Mouse (Mus musculus): ENCODE measurements around the gene Iqcn. TPM values are rescaled to one million over a fixed set of nuclear protein-coding genes. Genes with fewer than 3 reads are reported as not detected.
A peak's percentile ranks its signal among the peaks of the same experiment; 100 is the strongest.

Iqcn gene
- polyA plus RNA-seq, 1 experiment from 2014 or later: 0.04 TPM

DNA sequence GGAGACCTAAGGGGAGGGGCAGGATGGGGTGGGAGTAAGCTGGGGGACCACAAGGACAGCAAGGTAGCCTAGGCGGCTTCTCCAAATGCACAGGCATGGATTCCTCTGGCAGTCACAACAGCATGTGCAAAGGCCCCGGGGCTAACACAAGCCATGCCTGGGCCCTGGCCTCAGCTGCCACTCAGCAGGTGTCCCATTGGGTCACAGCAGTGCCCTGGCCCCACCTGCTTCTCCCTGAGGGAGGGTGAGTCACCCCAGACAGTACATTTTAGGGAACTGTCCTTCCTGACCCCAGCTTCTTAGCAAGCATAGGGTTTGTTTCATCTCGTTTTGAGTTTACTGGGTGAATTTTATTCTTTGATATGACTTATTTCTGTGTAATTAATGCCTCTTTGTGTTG lies 20.6 kb upstream of the Iqcn start:
- Histone ChIP-seq H3K4me3 (ENCODE audit: low read depth, low read length) (no peak overlapping the region), H3K4me2 (no peak overlapping the region), H3K27ac (ENCODE audit: low read depth, low read length) (no peak overlapping the region), H3K9ac (ENCODE audit: low read length) (no peak overlapping the region; the same call in 1 of the 2 replicates), H3K9me3 (ENCODE audit: control insufficient read depth, low read length) (no peaks in the 10 kb centered on the region), H3K27me3 (ENCODE audit: control insufficient read depth, insufficient read depth, low read length) (no peaks in the 10 kb centered on the region), H3K4me1 (ENCODE audit: control insufficient read depth, insufficient read depth, low read length) (peaks cover 2% of the 10 kb centered on the region; the same call in 1 of the 2 replicates), H3K36me3 (ENCODE audit: control insufficient read depth, insufficient read depth, low read length) (peaks cover 2% of the 10 kb centered on the region; the same call in 1 of the 2 replicates)
- DNase-seq (ENCODE audit: low spot score, missing footprints): no peak
- 67% methylated on average over 3 of the region's 3 CpGs for WGBS
- 0 out of 2 replicates have a peak, but pooled peaks have one; percentile 6 for ATAC-seq (ENCODE audit: low FRiP score)

DNA sequence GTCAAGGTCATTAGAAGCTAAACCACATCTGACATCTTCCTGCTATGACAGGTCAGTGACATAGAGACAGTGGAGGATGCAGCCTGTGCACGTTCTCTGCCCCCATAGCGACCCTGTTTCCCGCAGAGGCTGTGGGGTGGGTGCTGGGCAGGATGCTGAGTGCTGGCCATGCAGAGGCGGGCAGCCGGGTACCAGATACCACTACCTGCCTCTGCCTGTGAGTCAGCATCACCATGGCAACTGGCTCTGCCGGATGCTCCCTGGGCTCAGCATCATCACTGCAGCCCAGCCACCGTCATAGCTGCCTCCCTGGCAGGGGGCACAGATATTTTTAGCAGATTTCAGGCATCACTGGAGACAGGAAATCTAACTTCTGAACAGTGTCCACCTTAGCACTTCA lies 19.0 kb upstream of the Iqcn start:
- WGBS: 55% methylated on average over 7 of the region's 7 CpGs
- peaks cover 2% of the 10 kb centered on the region; the same call in 1 of the 2 replicates for H3K4me1 ChIP-seq (ENCODE audit: control insufficient read depth, insufficient read depth, low read length)
- H3K9me3 ChIP-seq (ENCODE audit: control insufficient read depth, low read length): no peaks in the 10 kb centered on the region
- ATAC-seq (ENCODE audit: low FRiP score) (peak; percentile 20), DNase-seq (ENCODE audit: low spot score, missing footprints) (peak; percentile 82)
- no peaks in the 10 kb centered on the region for H3K36me3 ChIP-seq (ENCODE audit: control insufficient read depth, insufficient read depth, low read length)
- no peak overlapping the region for H3K9ac ChIP-seq (ENCODE audit: low read length)
- no peak overlapping the region for H3K4me2 ChIP-seq
- H3K4me3 ChIP-seq (ENCODE audit: low read depth, low read length): no peak overlapping the region
- H3K27ac ChIP-seq (ENCODE audit: low read depth, low read length): no peak overlapping the region
- no peaks in the 10 kb centered on the region for H3K27me3 ChIP-seq (ENCODE audit: control insufficient read depth, insufficient read depth, low read length)

DNA sequence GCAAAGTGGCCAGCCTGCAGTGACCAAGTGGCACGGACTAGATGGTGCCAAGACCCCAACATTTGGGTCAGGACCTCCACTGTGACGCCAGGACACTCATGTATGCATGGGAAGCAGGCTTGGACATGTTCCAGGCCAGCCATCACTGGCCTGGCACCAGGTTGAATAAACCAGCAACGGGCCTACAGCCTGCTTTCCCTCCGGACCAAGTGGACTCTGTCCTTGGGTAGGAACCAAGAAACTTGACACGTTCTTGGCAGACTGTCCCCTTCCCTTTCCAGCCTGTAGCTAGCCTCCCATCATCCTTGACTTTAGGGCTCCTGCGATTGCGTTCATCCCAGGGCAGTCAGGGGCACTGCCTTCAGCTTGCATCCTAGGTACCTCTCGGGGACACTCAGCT lies 15.7 kb upstream of the Iqcn start:
- H3K27me3 ChIP-seq (ENCODE audit: control insufficient read depth, insufficient read depth, low read length): no peaks in the 10 kb centered on the region
- DNase-seq (ENCODE audit: low spot score, missing footprints) (no peak), ATAC-seq (ENCODE audit: low FRiP score) (no peak)
- H3K9ac ChIP-seq (ENCODE audit: low read length): no peak overlapping the region
- H3K9me3 ChIP-seq (ENCODE audit: control insufficient read depth, low read length): no peaks in the 10 kb centered on the region
- H3K4me1 ChIP-seq (ENCODE audit: control insufficient read depth, insufficient read depth, low read length): peaks cover 16% of the 10 kb centered on the region
- H3K36me3 ChIP-seq (ENCODE audit: control insufficient read depth, insufficient read depth, low read length): no peaks in the 10 kb centered on the region
- no peak overlapping the region for H3K4me2 ChIP-seq
- 88% methylated on average over 8 of the region's 8 CpGs for WGBS
- no peak overlapping the region for H3K27ac ChIP-seq (ENCODE audit: low read depth, low read length)
- no peak overlapping the region for H3K4me3 ChIP-seq (ENCODE audit: low read depth, low read length)

GRCm38 (mm10) chr8:70688136-70688535 lies 15.1 kb upstream of the Iqcn start:
- no peak overlapping the region for H3K4me3 ChIP-seq (ENCODE audit: low read depth, low read length)
- H3K9ac ChIP-seq (ENCODE audit: low read length): no peak overlapping the region
- no peak for ATAC-seq (ENCODE audit: low FRiP score)
- 97% methylated on average over 3 of the region's 3 CpGs for WGBS
- H3K36me3 ChIP-seq (ENCODE audit: control insufficient read depth, insufficient read depth, low read length): no peaks in the 10 kb centered on the region
- H3K4me2 ChIP-seq: no peak overlapping the region
- no peak overlapping the region for H3K27ac ChIP-seq (ENCODE audit: low read depth, low read length)
- no peaks in the 10 kb centered on the region for H3K9me3 ChIP-seq (ENCODE audit: control insufficient read depth, low read length)
- no peak for DNase-seq (ENCODE audit: low spot score, missing footprints)
- H3K27me3 ChIP-seq (ENCODE audit: control insufficient read depth, insufficient read depth, low read length): no peaks in the 10 kb centered on the region
- H3K4me1 ChIP-seq (ENCODE audit: control insufficient read depth, insufficient read depth, low read length): peaks cover 16% of the 10 kb centered on the region

GRCm38 (mm10) chr8:70689892-70690390 lies 13.3 kb upstream of the Iqcn start:
- ATAC-seq (ENCODE audit: low FRiP score): no peak

DNA sequence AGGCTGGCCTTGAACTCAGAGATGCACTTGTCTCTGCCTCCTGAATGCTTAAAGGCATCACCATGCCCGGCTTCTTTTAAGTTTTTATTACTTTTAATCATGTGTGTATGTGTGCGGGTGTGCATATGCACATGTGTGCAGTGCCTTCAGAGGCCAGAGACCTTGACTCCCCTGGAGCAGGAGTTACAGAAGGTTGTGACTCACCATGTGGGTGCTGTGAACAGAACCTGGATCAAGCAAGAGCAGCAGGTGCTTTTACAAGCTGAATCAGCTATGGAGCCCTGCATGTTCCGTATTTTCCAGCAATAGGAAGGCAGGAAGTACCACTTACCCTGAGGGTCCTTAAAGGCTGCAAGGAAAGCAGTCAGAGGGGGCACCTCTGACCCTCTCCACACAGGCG lies 12.0 kb upstream of the Iqcn start:
- H3K36me3 ChIP-seq (ENCODE audit: control insufficient read depth, insufficient read depth, low read length): no peaks in the 10 kb centered on the region
- H3K27me3 ChIP-seq (ENCODE audit: control insufficient read depth, insufficient read depth, low read length): no peaks in the 10 kb centered on the region
- H3K9ac ChIP-seq (ENCODE audit: low read length): peak overlapping the region; percentile 77
- peak overlapping the region; percentile 86 for H3K27ac ChIP-seq (ENCODE audit: low read depth, low read length)
- peaks cover 19% of the 10 kb centered on the region for H3K4me1 ChIP-seq (ENCODE audit: control insufficient read depth, insufficient read depth, low read length)
- peak overlapping the region; percentile 19 for H3K4me3 ChIP-seq (ENCODE audit: low read depth, low read length)
- no peaks in the 10 kb centered on the region for H3K9me3 ChIP-seq (ENCODE audit: control insufficient read depth, low read length)
- no peak for ATAC-seq (ENCODE audit: low FRiP score)
- peak; percentile 89 for DNase-seq (ENCODE audit: low spot score, missing footprints)
- 60% methylated on average over 4 of the region's 4 CpGs for WGBS
- peak overlapping the region; percentile 43 for H3K4me2 ChIP-seq

More at GRCm38 (mm10) chr8:70689892-70690390, 13.3 kb upstream of the Iqcn start:
- WGBS: 81% methylated on average over 5 of the region's 5 CpGs
- no peaks in the 10 kb centered on the region for H3K36me3 ChIP-seq (ENCODE audit: control insufficient read depth, insufficient read depth, low read length)
- H3K4me2 ChIP-seq: no peak overlapping the region
- peaks cover 14% of the 10 kb centered on the region for H3K4me1 ChIP-seq (ENCODE audit: control insufficient read depth, insufficient read depth, low read length)
- H3K27me3 ChIP-seq (ENCODE audit: control insufficient read depth, insufficient read depth, low read length): no peaks in the 10 kb centered on the region
- no peak overlapping the region for H3K4me3 ChIP-seq (ENCODE audit: low read depth, low read length)
- no peak for DNase-seq (ENCODE audit: low spot score, missing footprints)
- H3K9me3 ChIP-seq (ENCODE audit: control insufficient read depth, low read length): no peaks in the 10 kb centered on the region
- no peak overlapping the region for H3K27ac ChIP-seq (ENCODE audit: low read depth, low read length)
- no peak overlapping the region; the same call in 1 of the 2 replicates for H3K9ac ChIP-seq (ENCODE audit: low read length)

DNA sequence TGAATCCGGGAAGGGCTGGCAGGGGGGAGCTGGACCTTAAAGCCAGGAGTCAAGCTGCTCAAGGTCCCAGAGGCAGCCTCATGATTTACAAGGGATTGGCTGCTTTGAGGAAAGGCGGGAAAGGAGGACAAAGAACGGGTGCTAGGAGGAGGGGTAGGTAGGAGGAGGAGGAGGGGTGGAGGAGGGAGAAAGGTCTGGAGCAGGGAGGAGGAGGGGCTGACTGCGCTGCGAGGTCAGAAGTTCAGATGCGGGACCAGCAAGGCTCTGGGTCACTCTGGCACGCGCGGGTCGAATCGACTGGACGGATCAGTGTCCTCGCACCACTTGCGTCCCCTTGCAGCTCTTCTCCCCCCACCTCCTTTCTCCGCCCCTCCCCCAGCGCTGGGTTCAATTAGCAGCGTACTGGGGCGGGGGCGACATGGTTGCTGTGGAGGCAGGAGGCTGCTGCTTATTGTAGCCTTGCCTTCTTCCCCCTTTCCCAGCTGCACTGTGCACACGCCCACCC lies 11.5 kb upstream of the Iqcn start:
- WGBS: 2% methylated on average over 18 of the region's 20 CpGs
- Histone ChIP-seq H3K4me1 (ENCODE audit: control insufficient read depth, insufficient read depth, low read length) (peaks cover 24% of the 10 kb centered on the region), H3K4me2 (peak overlapping the region; percentile 43), H3K4me3 (ENCODE audit: low read depth, low read length) (peak overlapping the region; percentile 19), H3K27ac (ENCODE audit: low read depth, low read length) (peak overlapping the region; percentile 86), H3K36me3 (ENCODE audit: control insufficient read depth, insufficient read depth, low read length) (no peaks in the 10 kb centered on the region), H3K27me3 (ENCODE audit: control insufficient read depth, insufficient read depth, low read length) (no peaks in the 10 kb centered on the region), H3K9me3 (ENCODE audit: control insufficient read depth, low read length) (no peaks in the 10 kb centered on the region), H3K9ac (ENCODE audit: low read length) (peak overlapping the region; percentile 77)
- ATAC-seq (ENCODE audit: low FRiP score) (peak; percentile 84), DNase-seq (ENCODE audit: low spot score, missing footprints) (peak; percentile 98)

- H3K4me2 ChIP-seq: no peak overlapping the region
- no peak overlapping the region for H3K9ac ChIP-seq (ENCODE audit: low read length)
- no peaks in the 10 kb centered on the region for H3K9me3 ChIP-seq (ENCODE audit: control insufficient read depth, low read length)
- H3K27ac ChIP-seq (ENCODE audit: low read depth, low read length): no peak overlapping the region
- ATAC-seq (ENCODE audit: low FRiP score): no peak
- H3K27me3 ChIP-seq (ENCODE audit: control insufficient read depth, insufficient read depth, low read length): no peaks in the 10 kb centered on the region
- DNase-seq (ENCODE audit: low spot score, missing footprints): no peak
- WGBS: 78% methylated on average over 5 of the region's 5 CpGs
- no peak overlapping the region for H3K4me3 ChIP-seq (ENCODE audit: low read depth, low read length)
- no peaks in the 10 kb centered on the region for H3K36me3 ChIP-seq (ENCODE audit: control insufficient read depth, insufficient read depth, low read length)
- H3K4me1 ChIP-seq (ENCODE audit: control insufficient read depth, insufficient read depth, low read length): peaks cover 38% of the 10 kb centered on the region
These were observed 9.6 kb upstream of the Iqcn start for GRCm38 (mm10) chr8:70693636-70694035.

DNA sequence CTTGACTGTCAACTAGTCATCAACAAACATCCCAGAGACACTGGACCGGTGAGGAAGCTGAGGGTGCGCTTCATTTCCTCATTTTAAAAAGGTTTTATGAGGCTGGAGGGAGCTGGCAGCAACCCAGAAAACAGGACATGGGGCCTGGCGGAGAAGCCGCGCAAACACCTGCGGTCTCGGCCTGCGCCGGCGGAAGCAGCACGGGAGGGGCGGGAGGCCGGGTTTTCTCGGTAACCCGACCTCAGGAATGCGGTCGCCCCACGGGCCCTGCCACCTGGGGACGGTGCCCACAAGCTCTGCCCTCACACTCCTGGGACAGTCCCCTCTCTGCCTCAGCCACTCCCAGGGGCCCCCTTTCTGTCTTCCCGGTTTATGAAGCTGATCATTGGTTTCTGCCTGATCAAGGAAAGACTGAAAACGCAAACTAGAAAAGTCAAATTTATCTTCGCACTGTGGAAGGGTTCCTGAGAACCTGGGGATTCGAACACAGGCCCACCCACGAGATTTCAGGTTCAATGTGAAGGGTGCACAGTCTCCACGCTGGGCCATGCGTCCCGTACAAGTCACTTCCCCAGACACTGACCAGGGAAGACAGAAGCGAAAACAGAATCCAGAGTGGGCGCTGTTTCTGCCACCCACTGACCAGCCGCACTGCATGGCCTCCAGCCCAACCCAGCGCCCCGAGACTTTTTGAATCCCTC lies 7.8 kb upstream of the Iqcn start:
- DNase-seq (ENCODE audit: low spot score, missing footprints) (no peak), ATAC-seq (ENCODE audit: low FRiP score) (no peak)
- Histone ChIP-seq H3K4me2 (no peak overlapping the region), H3K36me3 (ENCODE audit: control insufficient read depth, insufficient read depth, low read length) (no peaks in the 10 kb centered on the region), H3K9me3 (ENCODE audit: control insufficient read depth, low read length) (no peaks in the 10 kb centered on the region), H3K27me3 (ENCODE audit: control insufficient read depth, insufficient read depth, low read length) (no peaks in the 10 kb centered on the region), H3K27ac (ENCODE audit: low read depth, low read length) (no peak overlapping the region; the same call in 1 of the 2 replicates), H3K4me1 (ENCODE audit: control insufficient read depth, insufficient read depth, low read length) (peaks cover 38% of the 10 kb centered on the region), H3K4me3 (ENCODE audit: low read depth, low read length) (no peak overlapping the region; the same call in 1 of the 2 replicates), H3K9ac (ENCODE audit: low read length) (no peak overlapping the region)
- 37% methylated on average over 32 of the region's 32 CpGs for WGBS
